Mouse (Mus musculus) left cerebral cortex, postnatal 14 days (tissue): ENCODE measurements around the gene Skap2. TPM values are rescaled to one million over a fixed set of nuclear protein-coding genes. Genes with fewer than 3 reads are reported as not detected.

Experiments
- DNase-seq, 2 experiments: peaks; one replicate each; pipeline ENCODE4 v3.0.0; 2021 to 2022; ENCODE audit warnings: low spot score in 2 of 2, mixed read lengths in 1 of 2
- intact Hi-C: fragments of 180-260 bp; cut with DNase I; formaldehyde crosslinking; loops from one replicate; pipeline ENCODE4 v1.15.1; 2025
- total RNA-seq, 2 experiments: library from RNA; stranded (reverse); gene quantifications; 2 replicates each; pipeline ENCODE4 v1.2.3; 2021

Gene Skap2
- total RNA-seq, 2 experiments from 2014 or later, result 6.9 to 7.4 TPM

GRCm38 (mm10) chr6:52006649-52007218, 5.6 kb downstream of the Skap2 start:
- DNase-seq, result no peak
- intact Hi-C loops, result loop anchor here (5.0 to 10.0 kb wide), 3 partner anchors 156 to 834 kb away; partner anchors contain the start of genes Evx1 and Hoxa2

- DNase-seq, result peak in 1 of 2 experiments; percentile 6
- intact Hi-C loops, result loop anchor here (5.0 to 10.0 kb wide), 3 partner anchors 156 to 834 kb away; partner anchors contain the start of genes Evx1 and Hoxa2
Measured at GRCm38 (mm10) chr6:52005963-52006648, 6.2 kb downstream of the Skap2 start.

- no peak for DNase-seq
- intact Hi-C loops, result loop anchor here (5.0 to 10.0 kb wide), 3 partner anchors 157 to 833 kb away; partner anchors contain the start of genes Evx1 and Hoxa2
Measured at GRCm38 (mm10) chr6:52005616-52005962, 6.8 kb downstream of the Skap2 start.

GRCm38 (mm10) chr6:52004995-52005394, 7.4 kb downstream of the Skap2 start:
- intact Hi-C loops, result loop anchor here (5.0 to 10.0 kb wide), 4 partner anchors 133 to 833 kb away; partner anchors contain the start of genes Evx1 and Hoxa2
- no peak for DNase-seq

GRCm38 (mm10) chr6:52002676-52003075, 9.7 kb downstream of the Skap2 start:
- DNase-seq, result peak; percentile 46 to 57
- intact Hi-C loops, result loop anchor here (2.0 to 10.0 kb wide), 3 partner anchors 130 to 312 kb away; partner anchors contain the start of gene Evx1

- intact Hi-C loops, result no loop called here
- no peak for DNase-seq
Measured at GRCm38 (mm10) chr6:51999157-51999478, 13.2 kb downstream of the Skap2 start.

- intact Hi-C loops, result no loop called here
- no peak for DNase-seq
Measured at GRCm38 (mm10) chr6:51998409-51999156, 13.8 kb downstream of the Skap2 start.

GRCm38 (mm10) chr6:51987999-51988398, 24.4 kb downstream of the Skap2 start:
- no peak for DNase-seq
- intact Hi-C loops, result no loop called here

- no peak for DNase-seq
- intact Hi-C loops, result no loop called here
Measured at GRCm38 (mm10) chr6:51977638-51978037, 34.7 kb downstream of the Skap2 start.

GRCm38 (mm10) chr6:51975751-51976150, 36.6 kb downstream of the Skap2 start:
- DNase-seq, result no peak
- intact Hi-C loops, result no loop called here

- no peak for DNase-seq
- intact Hi-C loops, result no loop called here
Measured at GRCm38 (mm10) chr6:51958992-51959391, 53.4 kb downstream of the Skap2 start.

- DNase-seq, result no peak
- intact Hi-C loops, result no loop called here
Measured at GRCm38 (mm10) chr6:51956048-51956792, 56.1 kb downstream of the Skap2 start.

- DNase-seq, result no peak
- intact Hi-C loops, result no loop called here
Measured at GRCm38 (mm10) chr6:51947661-51948060, 64.7 kb downstream of the Skap2 start.

- intact Hi-C loops, result no loop called here
- DNase-seq, result no peak
Measured at GRCm38 (mm10) chr6:51944916-51945315, 67.4 kb downstream of the Skap2 start.

- intact Hi-C loops, result no loop called here
- no peak for DNase-seq
Measured at GRCm38 (mm10) chr6:51933998-51934397, 78.4 kb downstream of the Skap2 start.

GRCm38 (mm10) chr6:51933034-51933611, 79.2 kb downstream of the Skap2 start:
- intact Hi-C loops, result no loop called here

GRCm38 (mm10) chr6:51927101-51927500, 85.2 kb downstream of the Skap2 start:
- intact Hi-C loops, result no loop called here

More at GRCm38 (mm10) chr6:51933034-51933611, 79.2 kb downstream of the Skap2 start:
- DNase-seq, result no peak

GRCm38 (mm10) chr6:51921831-51922230, 90.5 kb downstream of the Skap2 start:
- intact Hi-C loops, result no loop called here
- DNase-seq, result no peak

More at GRCm38 (mm10) chr6:51927101-51927500, 85.2 kb downstream of the Skap2 start:
- no peak for DNase-seq

- DNase-seq, result no peak
- intact Hi-C loops, result no loop called here
Measured at GRCm38 (mm10) chr6:51908495-51908894, 103.9 kb downstream of the Skap2 start.
